Mouse (Mus musculus) c-Kit-positive CD71-positive TER-119-negative erythroid progenitor cells, embryonic 14.5 days (primary cell): ENCODE data around the gene Timp1.

ENCODE experiments used
- DNase-seq: peaks from one replicate; pipeline ENCODE4 v3.0.0-alpha.2; 2013; ENCODE audit warnings: low read depth

The Timp1 gene

GRCm38 (mm10) chrX:20869962-20870513, at the start of gene Timp1:
Timp1 (plus strand) TSS chrX:20870166.
- no peak for DNase-seq

GRCm38 (mm10) chrX:20828934-20829333, 41.0 kb upstream of the Timp1 start:
- no peak for DNase-seq

- DNase-seq: no peak
Measured at GRCm38 (mm10) chrX:20847232-20847631, 22.7 kb upstream of the Timp1 start.

GRCm38 (mm10) chrX:20847816-20848215, 22.1 kb upstream of the Timp1 start:
- no peak for DNase-seq

GRCm38 (mm10) chrX:20848256-20848984, 21.5 kb upstream of the Timp1 start:
- DNase-seq: peak; percentile 89

DNA sequence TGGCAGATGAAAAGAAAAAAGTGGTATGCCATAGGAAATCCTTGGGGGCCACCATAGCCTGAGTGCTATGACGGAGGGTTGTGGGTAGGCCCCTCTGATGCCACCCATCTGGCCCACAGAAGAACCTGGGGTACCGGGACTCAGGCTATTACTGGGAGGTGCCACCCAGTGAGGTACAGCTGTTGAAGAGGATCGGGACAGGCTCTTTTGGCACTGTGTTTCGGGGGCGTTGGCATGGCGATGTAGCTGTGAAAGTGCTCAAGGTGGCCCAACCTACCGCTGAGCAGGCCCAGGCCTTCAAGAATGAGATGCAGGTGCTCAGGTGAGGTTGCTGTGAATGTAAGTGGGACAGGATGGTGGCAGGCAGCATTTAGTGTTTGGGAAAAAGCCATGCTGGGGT, 16.2 kb upstream of the Timp1 start:
- no peak for DNase-seq

GRCm38 (mm10) chrX:20861453-20862104, 8.4 kb upstream of the Timp1 start:
- no peak for DNase-seq

DNA sequence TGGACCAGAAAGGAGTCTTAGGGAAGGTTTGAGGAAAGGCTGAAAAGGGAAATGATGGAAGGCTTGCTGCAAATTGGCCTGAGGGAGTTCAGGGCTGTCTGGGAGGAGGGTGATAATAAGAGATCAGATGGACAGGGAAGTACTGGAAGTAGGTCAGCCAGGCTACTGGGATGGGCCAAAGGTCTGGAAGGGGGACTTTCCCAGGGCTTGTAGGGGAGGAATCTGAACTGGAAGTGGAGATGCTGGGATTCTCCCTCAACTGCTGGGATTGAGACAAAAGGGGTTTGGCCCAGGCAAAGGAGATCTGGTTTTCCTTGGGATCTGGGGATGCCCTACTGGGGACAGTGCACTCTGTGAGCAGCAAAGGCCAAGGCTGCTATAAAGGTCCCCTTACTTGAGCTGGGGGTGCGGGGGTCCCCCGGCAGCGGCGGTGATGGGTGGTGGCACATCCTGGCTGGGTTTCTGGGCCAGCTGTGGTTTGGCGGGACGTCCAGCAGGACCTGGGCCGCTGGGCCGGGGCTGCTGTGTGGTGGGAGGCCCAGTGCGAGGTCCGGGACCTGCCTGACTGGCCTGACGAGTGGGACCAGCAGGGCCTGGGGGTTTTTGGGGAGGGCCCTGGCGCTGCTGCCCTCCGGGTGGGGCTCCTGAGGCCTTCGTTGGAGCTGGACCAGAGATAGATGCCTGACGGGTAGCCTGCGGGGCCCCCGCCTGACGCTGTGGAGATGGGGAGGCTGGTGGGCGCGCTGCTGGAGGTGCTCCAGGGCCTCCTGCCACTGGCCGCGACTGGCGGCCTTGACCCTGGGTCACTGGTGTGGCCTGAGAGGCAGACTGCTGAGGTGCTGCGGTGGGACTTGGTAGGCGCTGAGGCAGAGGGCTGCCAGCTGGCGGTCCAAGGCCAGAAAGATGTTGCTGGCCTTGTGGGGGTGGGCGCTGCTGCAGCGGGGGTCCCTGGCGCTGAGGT, 7.6 kb upstream of the Timp1 start:
- DNase-seq: no peak

DNA sequence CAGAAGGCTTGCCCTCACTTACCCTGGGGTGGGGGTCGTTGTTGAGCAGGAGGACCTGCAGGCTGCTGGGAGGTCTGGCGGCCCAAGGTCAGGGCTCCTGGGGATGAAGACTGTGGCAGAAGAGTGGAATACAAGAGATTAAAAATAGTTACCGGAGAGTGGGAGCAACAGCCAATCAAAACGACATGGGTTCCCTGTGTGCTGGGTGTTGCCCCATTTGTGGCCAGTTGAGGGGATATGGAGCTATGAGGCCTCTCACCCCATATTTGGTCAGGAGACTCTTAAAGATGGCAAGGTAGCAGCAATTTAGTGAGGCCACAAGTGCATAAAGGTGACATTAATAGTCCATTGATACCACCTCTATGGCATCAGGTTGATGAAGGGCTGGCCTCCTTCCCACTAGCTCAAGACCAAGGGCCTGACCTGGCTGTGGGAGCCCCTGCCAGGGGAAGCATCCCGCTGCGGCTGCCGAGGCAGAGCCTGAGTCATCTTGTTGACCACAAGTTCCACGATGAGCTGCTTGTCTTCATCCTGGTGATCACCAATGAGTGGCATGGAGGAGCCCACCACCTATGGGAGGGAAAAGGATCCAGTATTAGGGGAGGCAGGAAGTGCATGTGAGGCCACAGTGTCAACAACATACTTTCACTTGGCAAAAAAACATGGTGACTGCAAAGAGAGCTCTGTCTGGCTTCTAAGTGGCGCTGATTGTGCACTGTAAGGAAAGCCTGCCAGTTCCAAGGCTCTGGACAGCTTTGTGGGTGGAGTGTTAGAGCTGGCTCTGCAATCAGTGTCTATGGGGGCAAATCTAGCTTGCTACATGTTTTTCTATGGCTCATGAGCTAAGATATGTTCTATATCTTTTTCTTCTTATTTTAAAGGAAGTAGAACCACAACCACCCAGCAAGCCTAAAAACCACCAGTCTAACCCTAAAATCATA, 6.5 kb upstream of the Timp1 start:
- no peak for DNase-seq

- no peak for DNase-seq
Measured at GRCm38 (mm10) chrX:20868091-20868490, 1.9 kb upstream of the Timp1 start.

GRCm38 (mm10) chrX:20869203-20869602, 763 bp upstream of the Timp1 start:
- DNase-seq: no peak

- DNase-seq: no peak
Measured at GRCm38 (mm10) chrX:20872928-20873500, 3.0 kb downstream of the Timp1 start.

- DNase-seq: no peak
Measured at GRCm38 (mm10) chrX:20875241-20875640, 5.3 kb downstream of the Timp1 start.

DNA sequence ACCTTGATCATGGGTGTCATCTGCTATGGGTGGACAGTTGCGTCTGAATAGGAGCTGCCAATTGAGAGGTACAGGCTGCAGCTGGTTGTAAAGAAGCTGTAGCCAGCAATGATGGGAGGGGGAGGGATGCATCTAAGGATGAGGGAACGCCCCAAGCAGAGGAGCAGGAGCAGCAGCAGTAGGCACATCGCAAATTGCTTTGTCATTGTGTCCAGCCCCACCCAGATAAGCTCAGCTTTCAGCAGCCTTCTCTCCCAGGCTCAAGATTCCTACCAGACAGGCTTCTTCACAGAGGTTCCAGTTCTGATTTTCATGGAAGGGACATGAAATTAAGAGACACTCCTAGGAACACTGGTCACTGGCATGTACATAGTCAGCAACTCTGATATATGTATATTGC, 40.1 kb downstream of the Timp1 start:
- DNase-seq: peak; percentile 21

- no peak for DNase-seq
Measured at GRCm38 (mm10) chrX:20913726-20914125, 43.8 kb downstream of the Timp1 start.

- no peak for DNase-seq
Measured at GRCm38 (mm10) chrX:20915075-20915474, 45.1 kb downstream of the Timp1 start.

- DNase-seq: no peak
Measured at GRCm38 (mm10) chrX:20920249-20920843, 50.4 kb downstream of the Timp1 start.

- DNase-seq: peak; percentile 29
Measured at GRCm38 (mm10) chrX:20920844-20921364, 50.9 kb downstream of the Timp1 start, which contains the start of gene Syn1. Syn1 (minus strand) TSS chrX:20921004.

- DNase-seq: no peak
Measured at GRCm38 (mm10) chrX:20921366-20921765, 51.4 kb downstream of the Timp1 start.

GRCm38 (mm10) chrX:20923506-20923905, 53.5 kb downstream of the Timp1 start:
- no peak for DNase-seq
